Mouse (Mus musculus): ENCODE results near the gene Nkain4.

The Nkain4 gene

DNA sequence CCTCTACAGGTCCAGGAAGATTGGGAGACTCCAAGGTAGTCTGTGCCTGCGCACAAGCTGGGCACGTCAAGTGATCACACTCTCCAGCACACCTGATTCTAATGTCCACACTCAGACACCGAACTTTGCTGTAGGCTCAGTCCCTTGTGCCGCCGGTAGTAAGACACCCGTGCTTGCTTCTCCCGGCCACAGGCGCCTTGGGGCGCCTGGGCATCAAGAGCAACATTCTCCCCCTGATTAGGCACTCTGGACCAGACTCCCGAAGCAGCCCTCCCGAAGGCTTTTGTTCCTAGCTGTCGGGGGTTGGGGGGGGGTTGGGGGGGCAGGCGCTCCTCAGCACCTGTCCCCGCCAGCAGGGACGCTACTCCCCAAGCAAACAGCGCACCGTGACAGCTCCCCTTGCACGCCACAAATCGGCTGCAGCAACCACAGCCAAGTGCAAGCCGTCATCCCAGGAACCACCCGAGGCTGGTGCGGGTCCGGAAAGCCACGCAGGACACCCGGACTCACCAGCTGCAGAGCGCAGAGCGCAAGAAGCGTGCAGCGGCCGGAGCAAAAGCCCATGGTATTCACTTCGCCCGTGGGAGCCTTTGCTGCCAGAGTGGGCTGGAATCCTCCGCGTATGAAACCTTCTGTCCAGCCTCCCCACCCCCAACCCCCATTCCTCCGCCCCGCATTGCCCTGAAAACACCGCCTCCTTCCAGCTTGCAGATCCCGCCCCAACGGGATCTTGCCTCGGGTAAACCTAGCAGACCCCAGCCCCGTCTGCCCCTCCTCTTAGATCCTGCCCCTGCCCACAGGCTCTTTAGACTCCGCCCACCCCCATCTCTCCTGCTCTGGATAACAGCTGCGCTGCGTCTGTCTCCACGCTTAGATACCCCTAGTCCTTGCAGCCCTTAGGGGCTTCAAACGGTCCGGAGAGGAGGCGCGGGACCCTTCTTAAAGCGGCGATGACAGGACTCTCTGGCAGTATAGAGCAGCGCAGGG is at the start of gene Nkain4:
Gene Nkain4 (minus strand): TSS at position 639 of the 987 bp plus-strand sequence.
- DNase-seq (ENCODE audit: low spot score in 2 of 2) = peak; percentile 22 to 26

DNA sequence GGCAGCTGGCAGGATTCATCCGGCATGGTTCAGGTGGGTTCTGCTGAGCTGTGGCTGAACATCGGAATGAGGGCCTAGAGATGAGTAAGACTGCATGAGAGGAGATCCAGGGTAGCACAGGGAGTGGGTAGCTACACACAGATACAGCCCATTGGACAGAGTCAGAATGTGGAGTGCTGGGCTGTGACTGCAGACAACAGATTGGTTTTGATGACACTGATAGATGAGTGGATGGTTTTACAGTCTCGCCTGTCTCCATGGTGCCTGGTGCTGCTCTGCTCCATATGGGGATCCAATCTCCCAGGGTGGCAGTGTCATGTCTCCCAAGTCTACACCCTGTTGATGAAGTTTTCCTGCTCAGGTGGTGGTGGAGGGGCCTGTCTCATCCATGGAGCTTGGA is 42.4 kb upstream of the Nkain4 start:
- DNase-seq (ENCODE audit: low spot score in 2 of 2) = no peak

DNA sequence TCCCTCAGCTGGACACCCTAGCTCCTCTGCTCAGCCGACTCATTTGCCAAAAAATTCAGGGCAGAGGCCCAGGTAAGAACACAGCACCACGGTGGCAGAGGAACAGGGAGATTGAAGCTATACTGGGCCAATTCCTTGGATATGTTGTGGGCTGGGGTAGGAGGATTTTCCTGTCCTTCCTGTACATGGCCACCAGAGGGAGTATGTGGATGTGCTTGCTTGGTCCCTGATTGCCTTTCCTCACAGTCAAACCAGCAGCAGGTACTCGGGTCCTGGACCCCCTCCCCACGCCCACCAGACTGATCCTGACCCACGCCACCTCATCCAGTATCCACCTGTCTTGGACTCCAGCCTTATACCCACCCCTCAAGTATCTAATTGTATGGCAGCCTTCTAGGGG is 41.9 kb upstream of the Nkain4 start:
- DNase-seq (ENCODE audit: low spot score in 2 of 2) = peak in 1 of 2 experiments; percentile 39

DNA sequence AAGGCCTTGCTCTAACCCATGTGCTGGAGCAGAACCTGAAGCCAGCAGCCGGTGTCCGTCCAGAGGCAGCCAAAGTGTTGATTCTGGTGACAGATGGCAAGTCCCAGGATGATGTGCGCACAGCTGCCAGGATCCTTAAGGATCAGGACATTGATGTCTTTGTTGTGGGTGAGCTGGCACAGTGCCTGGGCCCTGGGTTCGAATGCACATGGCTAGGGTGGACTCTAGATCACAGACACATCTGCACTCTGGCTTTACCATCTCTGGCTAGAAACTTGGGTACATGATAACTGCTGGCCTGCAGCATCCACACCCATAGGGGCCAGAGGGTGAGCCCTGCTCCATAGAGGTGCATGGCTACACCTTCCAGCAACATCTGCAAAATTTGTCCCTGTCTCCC is 41.0 kb upstream of the Nkain4 start:
- no peak for DNase-seq (ENCODE audit: low spot score in 2 of 2)

DNA sequence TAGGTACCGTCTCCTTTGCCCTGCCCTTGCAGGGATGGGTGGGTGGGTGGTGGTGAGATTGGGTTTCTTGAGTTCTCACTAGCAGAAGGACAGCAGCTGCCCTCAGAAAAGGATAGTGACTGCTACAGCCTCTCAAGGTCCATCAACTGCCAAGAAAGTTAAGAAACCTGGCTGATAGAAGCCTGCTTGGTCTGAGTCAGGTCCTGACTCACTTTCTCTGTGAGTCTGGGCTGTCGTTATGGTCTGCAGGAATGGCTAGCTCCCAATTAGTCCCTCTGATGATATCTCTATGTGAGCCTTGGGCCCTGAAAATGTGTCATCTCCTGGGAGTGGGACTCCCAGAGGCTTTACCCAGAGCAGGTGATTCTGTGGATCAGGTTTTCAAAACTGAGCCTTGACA is 39.9 kb upstream of the Nkain4 start:
- no peak for DNase-seq (ENCODE audit: low spot score in 2 of 2)

DNA sequence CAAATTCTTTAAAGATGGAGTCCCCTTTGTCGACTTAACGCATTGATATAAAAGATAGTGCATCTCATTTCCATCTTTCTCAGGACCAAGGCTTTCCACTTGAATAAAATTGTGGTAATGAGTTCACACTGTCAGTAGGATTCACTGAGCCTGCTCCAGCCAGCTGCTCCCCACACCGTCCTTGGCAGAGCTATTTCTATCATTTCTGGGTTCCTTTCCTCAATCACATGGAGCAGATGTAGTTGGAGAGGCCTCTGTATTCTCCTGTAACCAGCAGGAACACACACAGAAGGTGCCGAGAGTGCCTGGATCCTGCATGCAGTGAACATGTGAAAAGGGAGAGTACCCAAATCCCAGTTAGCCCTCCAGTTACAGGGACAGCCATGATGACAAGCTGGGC is 35.8 kb upstream of the Nkain4 start:
- no peak for DNase-seq (ENCODE audit: low spot score in 2 of 2)

DNA sequence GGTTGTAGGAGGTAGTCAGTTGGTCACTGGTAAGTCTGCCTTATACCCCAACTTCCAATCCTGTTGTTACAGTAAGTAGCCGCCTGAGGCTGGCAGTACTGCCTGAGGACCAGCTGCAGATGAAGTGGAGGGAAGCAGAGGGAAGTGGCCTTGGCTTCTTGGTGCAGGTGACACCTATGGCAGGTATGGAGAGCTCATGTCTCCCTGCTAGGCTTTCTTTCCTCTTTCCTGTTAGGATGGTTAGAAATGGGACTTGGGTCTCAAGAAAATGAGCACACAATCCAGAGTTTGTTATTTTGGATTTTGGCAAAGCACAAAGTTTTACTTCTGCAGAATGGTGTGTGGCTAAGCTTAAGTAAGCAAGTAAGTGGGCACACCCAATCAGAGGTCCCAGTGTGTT is 34.4 kb upstream of the Nkain4 start:
- DNase-seq (ENCODE audit: low spot score in 2 of 2) = no peak

DNA sequence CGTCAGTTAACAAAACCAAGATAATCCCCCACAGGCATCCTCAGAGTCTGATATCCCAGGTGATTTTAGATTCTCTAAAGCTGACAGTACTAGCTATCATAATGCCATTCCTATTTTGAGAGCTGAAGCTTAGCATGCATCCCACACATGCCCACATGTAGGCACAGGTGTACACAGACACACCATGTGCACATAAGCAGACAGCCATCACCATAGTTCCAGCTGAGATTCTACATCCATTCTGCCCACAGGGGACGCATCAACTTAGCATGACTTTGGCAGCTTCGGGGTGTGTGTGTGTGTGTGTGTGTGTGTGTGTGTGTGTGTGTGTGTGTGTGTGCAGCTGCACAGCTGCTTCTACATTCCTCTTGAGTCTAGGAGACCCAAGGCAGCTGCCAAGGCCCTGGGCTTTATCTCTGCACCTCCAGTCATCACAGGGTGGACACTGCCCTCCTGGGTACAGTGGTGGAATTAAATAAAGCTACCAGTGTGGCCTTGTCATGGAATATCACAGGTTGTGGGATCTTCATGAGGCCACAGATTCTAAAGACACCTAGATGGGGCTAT is 33.9 kb upstream of the Nkain4 start:
- no peak for DNase-seq (ENCODE audit: low spot score in 2 of 2)

DNA sequence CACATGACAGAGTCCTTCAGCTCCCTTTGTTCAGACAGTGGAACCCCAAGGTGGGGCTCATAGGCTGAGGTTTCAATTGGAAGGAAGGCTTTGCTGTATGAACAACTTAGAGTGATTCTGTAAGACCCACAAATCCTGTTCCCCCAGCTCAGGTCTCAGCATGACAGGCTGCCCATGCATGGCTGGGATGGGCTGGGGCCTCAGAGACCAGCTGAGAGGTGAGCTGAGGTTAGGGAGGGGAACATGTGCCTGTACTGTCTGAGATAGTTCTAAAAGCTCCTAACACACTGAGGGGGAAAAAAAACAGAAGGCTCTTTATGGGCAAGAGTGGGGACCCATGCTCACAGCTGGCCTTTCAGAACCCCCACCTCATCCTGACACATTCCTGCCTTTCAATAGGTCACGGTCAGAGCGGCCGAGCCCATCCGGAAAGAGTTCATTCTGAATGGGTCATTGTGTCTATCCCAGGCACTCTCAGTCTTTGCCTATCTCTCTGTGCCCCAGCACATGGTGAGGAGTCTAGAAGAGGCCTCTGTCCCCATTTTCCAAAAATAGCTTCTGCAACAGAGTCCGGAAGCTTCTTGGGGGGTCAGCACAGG is 33.0 kb upstream of the Nkain4 start:
- DNase-seq (ENCODE audit: low spot score in 2 of 2) = no peak

DNA sequence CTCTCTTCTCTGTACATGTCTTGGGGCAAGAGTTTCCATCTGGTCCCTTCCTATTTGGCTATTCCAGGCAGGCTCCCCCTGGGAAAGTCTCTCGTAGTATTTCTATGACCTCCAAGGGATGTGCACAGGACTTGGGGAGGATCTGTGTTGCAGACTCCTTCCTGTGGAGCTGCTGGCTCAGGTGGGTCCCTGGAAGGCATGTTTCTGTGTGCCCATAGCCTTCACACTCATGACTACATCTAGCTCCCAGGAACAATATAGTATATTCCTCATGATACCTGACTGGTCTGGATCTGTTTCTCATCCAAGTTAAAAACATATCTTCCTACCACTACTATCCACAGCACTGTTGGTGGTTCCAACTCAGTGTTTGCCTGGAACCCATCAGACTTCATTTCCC is 32.5 kb upstream of the Nkain4 start:
- no peak for DNase-seq (ENCODE audit: low spot score in 2 of 2)

DNA sequence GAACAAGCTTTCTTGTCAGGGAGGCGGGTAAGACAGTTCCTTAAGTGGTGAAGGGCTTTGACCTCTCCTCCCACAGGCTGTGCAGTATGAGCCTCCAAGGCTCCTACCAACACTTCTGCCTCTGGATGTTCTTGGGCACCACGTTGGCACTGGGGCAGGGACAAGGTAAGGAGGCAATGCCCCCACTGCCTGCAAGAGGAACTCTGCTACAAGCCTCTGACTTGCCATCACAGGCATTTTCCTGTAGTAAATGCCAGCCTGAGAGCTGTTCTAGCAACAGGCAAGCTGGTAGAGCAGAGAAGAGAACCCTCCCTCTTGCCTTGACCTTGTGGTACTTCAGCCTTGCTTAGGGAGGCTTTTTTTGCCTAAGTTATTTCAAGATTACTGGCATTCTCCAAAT is 31.9 kb upstream of the Nkain4 start, which contains the start of gene Col20a1:
Gene Col20a1 (plus strand): TSS at position 87 of the 400 bp plus-strand sequence.
- DNase-seq (ENCODE audit: low spot score in 2 of 2) = no peak

DNA sequence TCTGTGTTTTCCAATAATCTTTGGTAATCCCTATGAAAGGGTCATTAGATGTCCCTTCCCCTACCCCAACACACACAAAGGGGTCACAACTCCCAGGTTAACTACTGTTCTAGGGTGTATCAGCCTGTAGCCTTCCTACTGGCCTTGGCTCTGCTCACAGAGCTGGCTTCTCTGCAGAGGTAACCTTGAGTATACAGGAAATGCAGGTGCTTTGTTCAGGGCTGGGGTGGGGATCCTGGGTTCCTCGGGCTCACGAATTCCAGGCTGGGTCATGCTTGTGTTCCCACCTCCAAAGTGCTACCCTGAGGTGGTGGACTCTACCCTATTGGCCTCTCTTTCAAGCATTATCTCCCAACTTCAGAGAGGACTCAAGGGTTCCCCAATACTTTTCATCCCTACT is 31.1 kb upstream of the Nkain4 start:
- DNase-seq (ENCODE audit: low spot score in 2 of 2) = no peak

DNA sequence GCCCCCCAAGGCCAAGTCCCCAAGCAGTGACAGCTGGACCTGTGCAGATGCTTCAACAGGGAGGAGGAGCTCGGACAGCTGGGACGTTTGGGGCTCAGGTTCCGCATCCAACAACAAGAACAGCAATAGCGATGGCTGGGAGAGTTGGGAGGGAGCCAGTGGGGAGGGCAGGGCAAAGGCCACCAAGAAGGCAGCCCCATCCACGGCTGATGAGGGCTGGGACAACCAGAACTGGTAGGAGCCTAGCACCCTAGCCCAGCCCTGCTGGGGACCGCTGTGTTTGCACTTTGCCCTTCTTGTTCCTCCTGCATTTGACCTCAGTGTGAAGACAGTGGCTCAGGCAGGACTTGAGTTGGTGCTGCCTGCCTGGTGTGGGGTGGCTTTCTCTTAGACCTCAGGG is 26.6 kb upstream of the Nkain4 start:
- DNase-seq (ENCODE audit: low spot score in 2 of 2) = no peak

DNA sequence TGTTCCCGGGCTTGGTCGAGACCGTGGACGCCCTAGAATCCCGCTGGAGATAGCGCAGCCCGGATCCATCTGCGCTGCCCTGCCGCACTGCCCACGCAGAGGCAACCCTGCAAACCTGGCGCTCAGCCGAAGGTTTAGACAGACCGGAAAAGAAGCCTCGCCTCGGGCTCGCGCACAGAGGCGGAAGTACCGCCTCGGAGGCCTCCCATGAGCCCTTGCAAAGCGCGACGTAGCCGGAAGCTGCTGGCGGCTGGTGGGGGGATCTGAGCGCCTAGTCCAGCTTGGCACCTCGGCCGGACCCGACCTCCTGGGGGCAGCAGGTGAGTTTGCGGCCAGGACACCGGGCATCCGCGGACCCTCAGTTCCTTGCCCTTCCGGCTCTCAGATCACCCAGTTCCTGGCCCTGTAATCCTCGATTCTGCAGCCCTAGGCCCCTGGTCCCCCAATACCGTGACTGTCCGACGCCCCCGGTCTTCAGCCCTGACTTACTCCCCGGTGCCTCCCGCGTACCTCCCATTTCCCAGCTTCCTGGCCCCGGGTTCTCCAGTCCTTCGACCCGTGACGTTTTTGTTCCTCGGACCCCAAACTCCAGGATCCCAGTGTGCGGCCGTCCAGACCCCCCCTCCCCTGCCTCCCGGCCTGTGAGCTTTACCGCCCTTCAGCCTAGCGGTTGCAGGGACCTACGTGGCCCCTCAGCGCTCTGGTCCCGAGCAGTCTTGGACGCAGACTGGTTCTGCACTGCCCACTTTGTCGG is 12.7 kb upstream of the Nkain4 start, which contains the start of gene Arfgap1:
Gene Arfgap1 (plus strand): TSS at position 216 of the 754 bp plus-strand sequence.
- peak; percentile 80 to 87 for DNase-seq (ENCODE audit: low spot score in 2 of 2)

DNA sequence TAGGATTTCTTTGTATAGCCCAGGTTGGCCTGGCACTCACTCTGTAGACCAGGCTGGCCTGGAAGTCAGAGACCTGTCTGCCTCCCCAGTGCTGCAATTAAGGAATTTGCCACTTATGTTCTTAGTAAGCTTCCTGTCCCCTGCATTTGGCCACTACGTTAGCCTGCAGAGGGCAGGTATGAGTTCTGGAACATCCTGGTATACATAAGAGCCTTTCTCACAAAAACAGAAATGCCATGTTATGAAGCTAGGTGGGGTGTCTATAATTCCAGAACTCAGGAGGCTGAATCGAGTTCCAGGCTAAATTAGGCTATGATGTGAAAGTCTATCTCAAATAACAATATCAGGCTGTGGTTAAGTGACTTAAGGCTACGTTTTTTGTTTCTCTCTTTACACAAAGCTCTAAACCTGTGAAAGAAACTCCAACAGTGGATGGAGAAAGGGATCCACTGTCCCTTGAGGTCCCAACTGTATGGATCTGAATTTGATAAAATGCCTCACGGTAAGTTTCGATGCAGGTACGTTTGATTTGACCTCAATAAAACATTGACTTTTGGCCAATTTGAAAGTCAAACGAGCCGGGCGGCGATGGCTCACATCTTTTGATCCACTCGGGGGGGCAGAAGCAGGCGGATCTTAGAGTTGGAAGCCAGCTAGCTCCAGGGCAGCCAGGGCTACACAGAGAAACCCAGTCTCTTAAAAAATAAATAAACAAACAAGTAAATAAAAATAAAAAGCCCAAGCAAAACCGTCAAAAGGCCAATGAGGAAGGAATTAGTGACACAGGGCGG is 11.8 kb upstream of the Nkain4 start:
- DNase-seq (ENCODE audit: low spot score in 2 of 2) = no peak

DNA sequence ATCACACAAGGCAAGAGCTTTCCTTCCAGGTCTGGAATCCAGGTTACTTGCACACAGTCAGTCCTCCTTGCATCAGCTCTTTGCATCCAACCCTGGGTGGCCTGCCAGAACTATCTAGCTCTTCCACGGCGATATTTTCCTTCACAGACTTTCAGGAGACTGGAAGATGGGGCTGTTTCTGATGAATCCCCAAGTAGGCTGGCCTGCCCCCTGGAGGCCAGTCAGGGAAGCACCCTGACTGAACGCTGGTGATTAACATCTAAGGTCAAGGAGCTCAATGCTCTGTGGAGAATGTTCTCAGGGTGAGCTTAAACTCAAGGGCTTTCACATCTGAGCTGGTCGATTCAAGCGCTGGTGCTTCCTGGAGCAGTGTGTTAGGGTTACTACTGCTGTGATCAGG is 9.5 kb upstream of the Nkain4 start:
- peak; percentile 66 to 70 for DNase-seq (ENCODE audit: low spot score in 2 of 2)

DNA sequence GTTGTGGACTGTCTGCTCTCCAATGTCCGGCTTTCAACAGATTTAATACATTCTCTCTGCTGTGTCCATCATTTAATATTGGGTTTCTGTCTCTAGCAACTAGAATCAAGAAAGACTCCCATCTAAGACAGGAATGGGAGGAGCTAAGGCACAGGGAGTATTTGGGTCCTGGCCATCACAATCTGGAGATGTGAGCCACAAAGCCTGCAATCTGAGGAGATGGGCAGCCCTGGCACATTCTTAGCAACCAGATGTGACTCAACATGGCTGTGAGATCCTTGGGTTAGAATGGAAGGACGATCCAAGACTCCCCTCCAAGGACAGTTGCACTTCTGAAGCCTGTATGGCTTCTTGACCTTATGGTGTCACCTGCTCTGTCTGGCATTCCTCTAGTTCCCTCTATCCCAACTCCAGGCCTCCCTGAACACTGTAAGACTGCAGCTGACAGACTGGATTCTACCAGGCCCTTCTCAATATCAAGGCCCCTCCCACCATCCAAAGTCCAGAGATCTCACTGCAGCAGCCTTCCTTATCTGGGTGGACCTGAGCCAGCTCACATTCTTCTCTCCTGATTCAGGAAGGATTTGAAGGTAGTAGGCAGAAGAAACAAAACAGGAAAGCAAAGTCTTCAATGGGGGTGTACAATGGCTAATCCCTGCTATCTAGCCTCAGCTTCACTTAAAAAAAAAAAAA is 8.3 kb upstream of the Nkain4 start:
- DNase-seq (ENCODE audit: low spot score in 2 of 2) = no peak

DNA sequence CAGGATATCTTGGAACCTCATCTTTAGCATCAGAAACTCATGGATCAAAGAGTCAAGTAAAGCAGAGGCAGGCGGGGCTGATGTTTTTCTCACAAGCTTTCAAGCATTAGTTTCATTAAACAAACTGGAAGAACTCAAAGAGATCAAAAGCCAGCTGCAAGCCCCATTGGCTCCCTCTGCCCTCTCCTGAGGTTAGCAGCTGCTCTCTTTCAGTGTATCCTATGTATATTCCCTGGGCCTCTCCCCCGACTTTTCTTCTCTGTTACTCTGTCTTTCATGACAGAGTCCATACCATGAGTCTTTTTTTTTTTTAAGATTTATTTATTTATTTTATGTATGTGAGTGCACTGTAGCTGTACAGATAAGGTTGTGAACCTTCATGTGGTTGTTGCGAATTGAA is 5.7 kb upstream of the Nkain4 start:
- DNase-seq (ENCODE audit: low spot score in 2 of 2) = no peak

DNA sequence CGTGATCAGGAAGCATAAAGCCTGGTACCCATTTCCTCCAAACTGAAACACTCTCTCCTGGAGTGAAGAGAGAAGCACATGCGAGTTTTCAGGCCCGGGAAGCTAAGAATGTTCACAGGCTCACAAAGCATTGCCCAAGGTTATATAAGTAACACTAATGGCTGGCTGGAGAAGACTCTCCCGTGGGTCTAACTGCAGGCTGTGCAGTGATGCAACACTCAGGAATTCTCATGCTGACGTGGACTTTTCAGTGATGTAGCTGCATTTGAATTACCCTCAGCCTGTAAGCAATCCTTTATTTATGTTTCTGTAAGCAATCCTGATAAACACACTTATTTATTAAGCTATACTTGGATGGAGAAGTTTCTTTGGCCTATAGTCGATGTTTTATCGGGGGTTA is 5.1 kb upstream of the Nkain4 start:
- DNase-seq (ENCODE audit: low spot score in 2 of 2) = no peak

DNA sequence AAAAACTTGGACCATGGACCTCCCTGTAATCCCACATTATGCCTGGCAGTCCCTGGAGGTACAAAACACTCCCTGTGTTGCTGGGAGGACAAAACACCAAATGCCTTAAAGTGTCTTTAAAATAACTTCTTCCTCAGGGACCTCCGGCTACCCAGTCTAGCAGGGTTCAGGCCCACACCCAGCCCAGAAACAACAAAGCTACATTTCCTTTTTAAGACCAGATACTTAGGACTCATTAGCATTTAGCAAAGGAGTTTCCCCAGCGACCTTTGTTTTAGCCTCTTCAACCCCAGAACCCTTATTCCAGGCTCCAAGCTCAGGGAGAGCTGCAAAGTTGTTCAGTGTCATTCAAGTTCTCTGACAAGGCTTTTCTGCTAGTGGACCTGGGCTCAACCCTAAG is 861 bp downstream of the Nkain4 start:
- DNase-seq (ENCODE audit: low spot score in 2 of 2) = no peak

All from frontal cortex, postnatal 25 days (tissue).